Mouse (Mus musculus): ENCODE results near the gene Gm20458. TPM values are rescaled to one million over a fixed set of nuclear protein-coding genes. Genes with fewer than 3 reads are reported as not detected.

Gene Gm20458
- total RNA-seq, 4 experiments from 2014 or later, result 8.4 to 15.8 (median 9.9) TPM; not detected in 1

- DNase-seq (ENCODE audit: low spot score in 2 of 2), result no peak
Observed at GRCm38 (mm10) chr2:164434681-164435080, 26.1 kb upstream of the Gm20458 start.

DNA sequence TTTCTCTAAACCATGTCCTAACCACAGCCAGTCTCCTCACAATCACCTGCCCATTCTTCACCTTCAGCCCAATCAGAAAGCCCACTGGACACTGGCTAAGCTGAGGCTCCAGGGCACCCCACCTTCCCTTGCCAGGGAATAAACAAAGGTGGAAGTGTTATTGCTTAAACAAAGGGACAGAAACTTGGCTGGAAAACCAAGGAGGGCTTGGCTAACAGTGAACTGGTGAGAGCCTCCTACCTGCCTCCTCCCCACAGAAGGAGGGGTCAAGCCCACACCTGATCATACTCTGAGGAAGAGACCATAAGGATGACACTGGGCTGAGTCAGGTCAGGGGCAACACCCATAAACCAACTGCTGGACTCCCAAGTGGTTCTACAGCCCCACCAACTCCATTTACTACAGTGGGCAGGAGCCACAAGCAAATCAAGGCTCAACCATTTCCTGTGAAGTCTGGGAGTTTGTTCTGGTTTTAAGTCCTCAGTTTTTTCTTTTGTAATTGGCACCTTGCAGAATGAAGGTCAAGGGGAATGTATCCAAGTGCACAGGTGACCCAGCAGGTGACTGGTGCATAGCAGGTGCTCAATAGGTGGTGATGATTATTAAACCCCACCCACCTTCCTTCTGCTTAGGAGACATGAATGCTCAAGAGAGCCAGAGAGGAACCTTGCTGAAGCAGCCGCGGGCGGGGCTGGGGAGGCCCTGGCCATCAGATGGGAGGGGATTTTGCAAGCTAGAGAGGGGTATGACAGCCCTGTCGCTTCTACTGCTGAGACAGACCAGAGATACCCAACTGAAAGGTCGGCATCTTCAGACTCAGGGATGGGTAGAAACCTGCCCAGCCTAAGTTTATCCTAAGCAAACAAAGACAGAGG is 25.3 kb upstream of the Gm20458 start:
- no peak for DNase-seq (ENCODE audit: low spot score in 2 of 2)

DNA sequence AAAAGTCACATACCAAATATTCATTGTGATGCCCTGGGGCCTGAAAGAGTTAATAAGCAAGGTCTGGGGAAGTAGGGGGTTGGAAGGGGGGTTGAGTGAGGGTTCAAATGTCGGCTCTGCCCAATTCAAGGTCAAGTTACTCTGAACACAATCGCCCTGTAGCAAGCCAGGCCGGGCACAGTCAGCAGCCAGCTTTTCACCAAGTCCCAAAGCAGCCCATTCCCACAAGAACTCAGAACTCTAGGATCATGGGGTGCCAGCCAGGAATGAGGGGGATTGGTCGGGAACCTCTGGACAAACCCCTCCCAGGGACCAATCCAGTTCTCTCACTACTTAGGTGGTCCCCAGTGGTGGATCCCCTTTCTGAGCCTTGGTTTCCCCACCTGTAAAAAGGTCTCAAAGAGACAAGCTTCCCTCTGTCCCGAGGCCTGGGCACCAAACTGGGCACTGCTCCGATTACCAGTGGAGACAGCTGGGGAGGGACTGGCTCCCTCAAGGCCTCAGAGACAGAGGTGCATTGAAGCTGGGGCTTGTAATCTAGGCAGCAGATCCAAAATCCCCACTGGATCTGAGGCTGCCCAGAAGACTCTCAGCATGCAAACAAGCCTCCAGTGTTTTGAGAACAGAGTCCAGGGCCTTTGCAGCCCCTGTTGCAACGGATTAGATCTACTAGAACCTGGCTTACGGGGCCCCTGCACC is 24.4 kb upstream of the Gm20458 start:
- DNase-seq (ENCODE audit: low spot score in 2 of 2), result peak; percentile 44 to 50

- no peak for DNase-seq (ENCODE audit: low spot score in 2 of 2)
Observed at GRCm38 (mm10) chr2:164436961-164437360, 23.8 kb upstream of the Gm20458 start.

DNA sequence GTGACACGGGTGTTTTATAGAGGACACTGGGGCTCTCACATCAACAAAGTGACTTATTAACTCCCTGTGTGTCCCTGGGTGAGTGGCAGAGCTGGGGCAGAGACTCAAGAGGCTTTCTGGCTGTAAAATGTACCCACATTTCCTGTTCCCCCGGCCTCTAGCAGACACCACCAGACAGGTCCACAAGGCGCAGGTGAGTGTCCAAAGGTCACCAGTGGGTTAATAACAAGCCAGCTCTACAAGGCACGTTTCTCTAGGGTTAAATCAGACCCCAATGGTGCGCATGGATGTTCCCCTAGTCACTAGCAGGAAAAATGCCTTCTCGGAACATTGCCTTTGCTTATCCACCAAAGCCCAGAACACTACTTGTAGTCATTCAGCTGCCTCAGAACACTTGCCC is 23.1 kb upstream of the Gm20458 start:
- DNase-seq (ENCODE audit: low spot score in 2 of 2), result no peak

- DNase-seq (ENCODE audit: low spot score in 2 of 2), result no peak
Observed at GRCm38 (mm10) chr2:164438257-164438656, 22.5 kb upstream of the Gm20458 start.

DNA sequence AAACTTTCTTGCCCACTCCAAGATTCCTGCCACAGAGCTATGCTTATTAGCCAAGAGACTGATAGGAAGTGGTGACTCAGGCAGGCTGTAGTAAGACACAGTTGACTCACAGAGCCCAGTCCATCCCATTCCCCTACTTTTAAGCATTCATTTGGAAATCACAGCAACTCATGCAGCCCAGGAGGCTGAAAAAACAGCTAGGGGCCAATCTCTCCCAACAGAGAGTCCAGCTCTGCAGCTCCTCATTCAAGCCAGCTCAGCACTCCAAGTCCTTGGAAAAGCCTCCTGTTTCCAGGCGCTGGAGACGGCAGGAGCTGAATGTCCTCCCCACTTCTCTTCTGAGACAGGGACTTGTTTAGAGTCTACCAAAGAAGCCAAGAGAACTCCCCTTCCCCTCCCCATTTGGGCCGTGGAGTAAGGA is 21.8 kb upstream of the Gm20458 start:
- peak; percentile 55 to 58 for DNase-seq (ENCODE audit: low spot score in 2 of 2)

- no peak for DNase-seq (ENCODE audit: low spot score in 2 of 2)
Observed at GRCm38 (mm10) chr2:164440314-164440713, 20.5 kb upstream of the Gm20458 start.

DNA sequence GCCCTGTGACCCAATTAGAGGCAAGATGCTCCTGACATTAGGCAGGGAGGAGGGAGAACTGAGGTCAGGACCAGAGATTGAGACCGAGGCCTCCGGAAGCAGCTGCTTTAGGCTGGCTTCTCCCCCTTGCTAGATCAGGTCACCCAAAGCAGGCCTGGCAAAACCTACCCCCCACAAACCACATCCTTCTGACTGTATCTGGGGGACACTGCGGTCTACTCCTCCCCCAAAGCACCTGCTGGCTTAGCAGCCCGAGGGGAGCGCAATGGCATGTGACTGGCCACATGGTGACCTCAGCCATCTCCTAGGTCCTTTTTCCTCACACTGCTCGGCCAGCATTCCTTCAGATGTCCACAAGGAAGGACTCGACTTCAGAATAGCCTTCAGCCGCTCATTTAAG is 19.6 kb upstream of the Gm20458 start:
- DNase-seq (ENCODE audit: low spot score in 2 of 2), result no peak

- no peak for DNase-seq (ENCODE audit: low spot score in 2 of 2)
Observed at GRCm38 (mm10) chr2:164441731-164442130, 19.0 kb upstream of the Gm20458 start.

- DNase-seq (ENCODE audit: low spot score in 2 of 2), result no peak
Observed at GRCm38 (mm10) chr2:164442315-164443050, 18.3 kb upstream of the Gm20458 start.

- DNase-seq (ENCODE audit: low spot score in 2 of 2), result peak; percentile 46 to 61
Observed at GRCm38 (mm10) chr2:164443051-164443437, 17.7 kb upstream of the Gm20458 start.

DNA sequence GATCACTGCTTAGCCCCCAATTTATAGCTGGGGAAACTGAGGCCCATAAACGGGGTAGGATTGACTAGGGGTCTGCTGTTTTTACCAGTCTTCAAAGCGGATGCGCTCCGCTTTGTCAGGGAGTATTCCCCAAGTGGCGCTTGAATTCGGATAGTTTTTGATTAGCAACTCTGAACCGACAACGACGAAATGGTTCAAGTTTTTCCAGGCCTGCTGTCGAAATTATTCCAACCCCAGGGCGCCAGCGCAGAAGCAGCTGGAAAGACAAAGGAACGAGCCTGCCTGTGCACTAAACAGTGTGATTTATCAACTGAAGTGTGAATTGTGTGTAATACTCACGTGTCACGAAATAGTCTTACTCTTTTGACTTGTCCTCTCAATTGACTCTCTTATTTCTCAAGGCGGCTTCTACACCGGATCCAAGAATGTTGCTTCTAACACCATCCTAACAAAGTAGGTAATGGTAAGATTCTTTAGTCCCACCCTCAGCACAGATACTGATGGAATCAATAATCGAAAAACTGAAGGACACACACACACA is 17.2 kb upstream of the Gm20458 start, which contains the start of gene Sdc4:
Gene Sdc4, minus strand, starts transcription at position 428 of the 541 bp plus-strand sequence.
- DNase-seq (ENCODE audit: low spot score in 2 of 2), result no peak

GRCm38 (mm10) chr2:164444701-164445100 is 16.1 kb upstream of the Gm20458 start:
- DNase-seq (ENCODE audit: low spot score in 2 of 2), result no peak

GRCm38 (mm10) chr2:164445399-164446085 is 15.2 kb upstream of the Gm20458 start:
- DNase-seq (ENCODE audit: low spot score in 2 of 2), result no peak

GRCm38 (mm10) chr2:164446086-164446469 is 14.7 kb upstream of the Gm20458 start:
- no peak for DNase-seq (ENCODE audit: low spot score in 2 of 2)

- DNase-seq (ENCODE audit: low spot score in 2 of 2), result no peak
Observed at GRCm38 (mm10) chr2:164448140-164448539, 12.6 kb upstream of the Gm20458 start.

DNA sequence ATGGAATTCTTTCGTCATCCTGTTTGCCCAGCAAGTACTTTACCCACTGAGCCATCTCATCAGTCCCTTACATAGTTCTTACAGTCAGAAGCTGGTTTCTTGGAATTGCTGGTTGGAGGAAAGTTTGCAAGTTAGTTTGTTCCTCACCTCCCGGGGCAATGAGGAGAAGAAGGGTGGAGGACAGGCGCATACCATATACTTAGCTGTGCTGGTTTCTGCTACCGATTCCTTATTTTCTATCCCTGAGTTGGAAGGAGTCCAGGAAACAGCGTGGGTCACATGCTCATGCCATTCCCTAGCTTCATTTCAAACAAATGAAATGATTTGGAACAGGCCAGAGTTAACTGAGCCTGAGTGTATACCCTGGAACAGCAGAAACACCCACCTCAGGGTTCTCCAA is 11.8 kb upstream of the Gm20458 start:
- DNase-seq (ENCODE audit: low spot score in 2 of 2), result no peak

GRCm38 (mm10) chr2:164449341-164450042 is 11.3 kb upstream of the Gm20458 start:
- no peak for DNase-seq (ENCODE audit: low spot score in 2 of 2)

DNA sequence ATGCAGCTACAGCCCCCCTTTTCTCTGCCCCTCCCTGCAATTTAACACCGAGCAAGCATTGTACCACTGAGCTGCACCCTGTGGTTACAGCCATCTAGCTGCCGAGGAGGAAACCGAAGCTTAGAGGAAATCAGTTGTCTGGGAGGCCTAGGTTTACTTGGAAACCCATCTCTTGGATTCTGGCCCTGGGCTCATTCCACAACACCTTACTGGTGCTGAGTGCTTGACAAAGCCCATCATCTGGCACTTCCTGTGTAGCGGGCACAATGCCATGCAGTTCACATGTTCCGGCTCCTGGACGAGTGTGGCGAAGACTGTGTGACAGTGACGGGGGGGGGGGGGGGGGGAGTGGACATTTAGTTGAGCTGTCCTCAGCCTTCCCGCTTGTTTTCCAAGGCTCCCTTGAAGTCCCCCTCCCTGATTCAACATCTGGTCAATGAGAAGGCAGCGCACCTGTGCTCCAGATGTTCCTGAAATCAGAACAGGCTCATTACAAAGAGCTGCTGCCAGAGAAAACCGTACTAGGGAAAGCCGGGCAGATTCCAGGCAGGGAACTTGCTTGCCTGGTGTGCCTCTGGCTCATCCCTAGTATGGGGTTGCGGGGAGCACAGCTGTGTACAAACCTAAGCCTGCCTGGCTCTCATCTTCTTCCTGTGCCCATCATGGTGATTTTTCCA is 8.6 kb upstream of the Gm20458 start:
- no peak for DNase-seq (ENCODE audit: low spot score in 2 of 2)

All from layer of hippocampus, adult 8-10 months (tissue).